Mouse (Mus musculus) stomach, postnatal 0 days (tissue): ENCODE measurements at regions not wholly inside any gene's neighbourhood (a gene's known extent, or its start where the extent isn't known, plus 50 kb on each side); places are given as distances from the start of the nearest gene placed in this dataset.

ENCODE experiments used
- ATAC-seq: fragments of 200-750 bp; cut with Nextera tagmentation; 2 replicates; pipeline ENCODE4 v1.8.0; 2017; ENCODE audit not compliant: low FRiP score, low TSS enrichment
- DNase-seq: peaks from one replicate; pipeline ENCODE4 v3.0.0-alpha.2; 2016; ENCODE audit warnings: low spot score
- H3K27ac ChIP-seq: fragments of 300-500 bp; sonication (generic); replicated peaks from 2 replicates; pipeline ENCODE4 v1.5.1; 2014; ENCODE audit warnings: mild to moderate bottlenecking, control low read depth
- H3K27me3 ChIP-seq: fragments of 300-500 bp; sonication (generic); 2 replicates; pipeline ENCODE4 v1.6.1; 2014; ENCODE audit warnings: low read length; ENCODE audit not compliant: control insufficient read depth, insufficient read depth
- H3K36me3 ChIP-seq: fragments of 300-500 bp; sonication (generic); 2 replicates; pipeline ENCODE4 v1.6.1; 2014; ENCODE audit warnings: low read length, mixed read lengths; ENCODE audit not compliant: control insufficient read depth, insufficient read depth
- H3K4me1 ChIP-seq: fragments of 300-500 bp; sonication (generic); replicated peaks from 2 replicates; pipeline ENCODE4 v1.6.1; 2014; ENCODE audit warnings: antibody characterized with exemption; ENCODE audit not compliant: control insufficient read depth, insufficient read depth
- H3K4me2 ChIP-seq: fragments of 300-500 bp; sonication (generic); replicated peaks from 2 replicates; pipeline ENCODE4 v1.6.1; 2014; ENCODE audit warnings: low read depth, mild to moderate bottlenecking, control low read depth, moderate library complexity
- H3K4me3 ChIP-seq: fragments of 300-500 bp; sonication (generic); 2 replicates; pipeline ENCODE4 v1.5.1; 2014; ENCODE audit warnings: low read depth, low read length, control low read depth
- H3K9ac ChIP-seq: fragments of 300-500 bp; sonication (generic); 2 replicates; pipeline ENCODE4 v1.6.1; 2014; ENCODE audit warnings: mild to moderate bottlenecking, low read length, control low read depth, mixed read lengths
- H3K9me3 ChIP-seq: fragments of 300-500 bp; sonication (generic); 2 replicates; pipeline ENCODE4 v1.6.1; 2016; ENCODE audit warnings: low read length; ENCODE audit not compliant: control insufficient read depth
- CTCF ChIP-seq: IDR thresholded peaks from 2 replicates; pipeline ENCODE4 v1.5.1; 2016; ENCODE audit warnings: antibody characterized with exemption, low read depth, mild to moderate bottlenecking, moderate library complexity
- EP300 ChIP-seq: optimal IDR thresholded peaks from 2 replicates; pipeline ENCODE3; 2016; ENCODE audit warnings: antibody characterized with exemption
- WGBS: fragments of 180-500 bp; shearing (Covaris S2); extraction: QIAGEN DNeasy Blood & Tissue Kit; methylation state at CpG from one replicate; pipeline ENCODE4 v1.1.7; 2014; 5-methylcytosine and 5-hydroxymethylcytosine counted together

GRCm38 (mm10) chr4:55166266-55166665 lies 183.6 kb upstream of the Rad23b start:
- TF ChIP-seq CTCF (no peak), EP300 (no peak)
- Histone ChIP-seq H3K4me2 (no peak overlapping the region), H3K36me3 (no peaks in the 10 kb centered on the region), H3K4me3 (no peak overlapping the region), H3K9ac (no peak overlapping the region), H3K27me3 (no peaks in the 10 kb centered on the region), H3K9me3 (no peaks in the 10 kb centered on the region), H3K27ac (no peak overlapping the region), H3K4me1 (no peaks in the 10 kb centered on the region)
- DNase-seq (no peak), ATAC-seq (no peak)
- WGBS = 91% methylated on average over 6 of the region's 6 CpGs

- H3K27ac ChIP-seq = no peak overlapping the region
- WGBS = 27% methylated on average over 7 of the region's 7 CpGs
- H3K9ac ChIP-seq = no peak overlapping the region
- no peak overlapping the region for H3K4me2 ChIP-seq
- DNase-seq (no peak), ATAC-seq (no peak)
- no peaks in the 10 kb centered on the region for H3K9me3 ChIP-seq
- no peaks in the 10 kb centered on the region for H3K27me3 ChIP-seq
- TF ChIP-seq EP300 (no peak), CTCF (no peak)
- H3K4me1 ChIP-seq = no peaks in the 10 kb centered on the region
- H3K4me3 ChIP-seq = no peak overlapping the region
- H3K36me3 ChIP-seq = no peaks in the 10 kb centered on the region
Measured at GRCm38 (mm10) chr4:55169063-55169462, 180.8 kb upstream of the Rad23b start.

GRCm38 (mm10) chr4:55172334-55172891 lies 177.4 kb upstream of the Rad23b start:
- ATAC-seq = no peak

GRCm38 (mm10) chr4:55176026-55176425 lies 173.8 kb upstream of the Rad23b start:
- H3K9ac ChIP-seq = no peak overlapping the region
- DNase-seq = no peak
- no peak overlapping the region for H3K4me2 ChIP-seq
- TF ChIP-seq EP300 = no peak
- TF ChIP-seq CTCF = no peak
- no peaks in the 10 kb centered on the region for H3K9me3 ChIP-seq
- H3K4me1 ChIP-seq = no peaks in the 10 kb centered on the region
- H3K27me3 ChIP-seq = no peaks in the 10 kb centered on the region
- 64% methylated on average over 3 of the region's 3 CpGs for WGBS
- H3K4me3 ChIP-seq = no peak overlapping the region
- H3K36me3 ChIP-seq = no peaks in the 10 kb centered on the region
- no peak for ATAC-seq
- H3K27ac ChIP-seq = no peak overlapping the region

More at GRCm38 (mm10) chr4:55172334-55172891, 177.4 kb upstream of the Rad23b start:
- Histone ChIP-seq H3K4me3 (no peak overlapping the region), H3K9me3 (no peaks in the 10 kb centered on the region), H3K4me1 (no peaks in the 10 kb centered on the region), H3K9ac (no peak overlapping the region), H3K27me3 (no peaks in the 10 kb centered on the region), H3K36me3 (no peaks in the 10 kb centered on the region), H3K4me2 (no peak overlapping the region), H3K27ac (no peak overlapping the region)
- 61% methylated on average over 6 of the region's 6 CpGs for WGBS
- DNase-seq = no peak
- TF ChIP-seq CTCF (no peak), EP300 (no peak)

GRCm38 (mm10) chr4:55179456-55179855 lies 170.4 kb upstream of the Rad23b start:
- H3K27me3 ChIP-seq = no peaks in the 10 kb centered on the region
- ATAC-seq (no peak), DNase-seq (no peak)

GRCm38 (mm10) chr4:55183519-55183918 lies 166.3 kb upstream of the Rad23b start:
- Histone ChIP-seq H3K27me3 (no peaks in the 10 kb centered on the region), H3K27ac (no peak overlapping the region), H3K9me3 (no peaks in the 10 kb centered on the region), H3K36me3 (no peaks in the 10 kb centered on the region), H3K9ac (no peak overlapping the region), H3K4me3 (no peak overlapping the region), H3K4me2 (no peak overlapping the region), H3K4me1 (no peaks in the 10 kb centered on the region)
- WGBS = 73% methylated on average over 3 of the region's 3 CpGs
- ATAC-seq (no peak), DNase-seq (no peak)
- TF ChIP-seq EP300 (no peak), CTCF (no peak)

More at GRCm38 (mm10) chr4:55179456-55179855, 170.4 kb upstream of the Rad23b start:
- TF ChIP-seq CTCF = no peak
- no peak for TF ChIP-seq EP300
- no peak overlapping the region for H3K9ac ChIP-seq
- H3K4me1 ChIP-seq = no peaks in the 10 kb centered on the region
- 70% methylated on average over 2 of the region's 2 CpGs for WGBS
- H3K4me3 ChIP-seq = no peak overlapping the region
- no peak overlapping the region for H3K27ac ChIP-seq
- H3K4me2 ChIP-seq = no peak overlapping the region
- no peaks in the 10 kb centered on the region for H3K9me3 ChIP-seq
- no peaks in the 10 kb centered on the region for H3K36me3 ChIP-seq
